Mouse (Mus musculus) stomach, embryonic 16.5 days (tissue): ENCODE data around the gene Clpp. TPM values are rescaled to one million over a fixed set of nuclear protein-coding genes. Genes with fewer than 3 reads are reported as not detected.

ENCODE experiments used
- ATAC-seq: fragments of 200-750 bp; cut with Nextera tagmentation; 2 replicates; pipeline ENCODE4 v1.8.0; 2017; ENCODE audit warnings: moderate number of reproducible peaks, moderate TSS enrichment; ENCODE audit not compliant: insufficient read depth, low FRiP score
- H3K27ac ChIP-seq: fragments of 300-500 bp; sonication (generic); 2 replicates; pipeline ENCODE4 v1.5.1; 2014; ENCODE audit warnings: low read length
- H3K27me3 ChIP-seq: fragments of 300-500 bp; sonication (generic); 2 replicates; pipeline ENCODE4 v1.6.1; 2014; ENCODE audit warnings: low read length, control low read depth, mixed read lengths; ENCODE audit not compliant: control insufficient read depth, insufficient read depth
- H3K36me3 ChIP-seq: fragments of 300-500 bp; sonication (generic); 2 replicates; pipeline ENCODE4 v1.6.1; 2014; ENCODE audit warnings: low read length; ENCODE audit not compliant: control insufficient read depth, insufficient read depth
- H3K4me1 ChIP-seq: fragments of 300-500 bp; sonication (generic); 2 replicates; pipeline ENCODE4 v1.6.1; 2014; ENCODE audit warnings: low read length, control low read depth, mixed read lengths; ENCODE audit not compliant: control insufficient read depth, insufficient read depth
- H3K4me2 ChIP-seq: fragments of 300-500 bp; sonication (generic); 2 replicates; pipeline ENCODE4 v1.6.1; 2014; ENCODE audit warnings: low read depth, low read length, mixed read lengths
- H3K4me3 ChIP-seq: fragments of 300-500 bp; sonication (generic); replicated peaks from 2 replicates; pipeline ENCODE4 v1.5.1; 2014; ENCODE audit warnings: mild to moderate bottlenecking, low read length
- H3K9ac ChIP-seq: fragments of 300-500 bp; sonication (generic); 2 replicates; pipeline ENCODE4 v1.6.1; 2014; ENCODE audit warnings: low read length
- H3K9me3 ChIP-seq: fragments of 300-500 bp; sonication (generic); replicated peaks from 2 replicates; pipeline ENCODE4 v1.6.1; 2016; ENCODE audit warnings: low read length, control low read depth; ENCODE audit not compliant: control insufficient read depth
- WGBS: fragments of 180-500 bp; shearing (Covaris S2); extraction: QIAGEN DNeasy Blood & Tissue Kit; methylation state at CpG from one replicate; pipeline ENCODE4 v1.1.7; 2014; 5-methylcytosine and 5-hydroxymethylcytosine counted together
- polyA plus RNA-seq: library from polyadenylated mRNA; unstranded; fragments of >200 nt; fragmentation: Nextera tagmentation; extraction: Ambion mirVana; gene quantifications from 2 replicates; pipeline ENCODE4 v1.2.1, GENCODE M21; 2015

The Clpp gene
- polyA plus RNA-seq, 1 experiment from 2014 or later = 129 TPM

- WGBS = 42% methylated on average over 8 of the region's 8 CpGs
- no peak overlapping the region for H3K27ac ChIP-seq
- ATAC-seq = no peak
- H3K9ac ChIP-seq = no peak overlapping the region
- H3K4me1 ChIP-seq = no peaks in the 10 kb centered on the region; the same call in 1 of the 2 replicates
- no peaks in the 10 kb centered on the region for H3K36me3 ChIP-seq
- no peak overlapping the region for H3K4me2 ChIP-seq
- no peak overlapping the region for H3K4me3 ChIP-seq
- no peaks in the 10 kb centered on the region for H3K27me3 ChIP-seq
- no peaks in the 10 kb centered on the region for H3K9me3 ChIP-seq
Observed at GRCm38 (mm10) chr17:57038978-57039377, 48.9 kb downstream of the Clpp start.

GRCm38 (mm10) chr17:57041554-57041953, 51.4 kb downstream of the Clpp start, which contains the start of gene Slc25a41:
TSS of gene Slc25a41 (minus strand) at chr17:57041654.
- 75% methylated on average over 8 of the region's 8 CpGs for WGBS
- Histone ChIP-seq H3K27me3 (no peaks in the 10 kb centered on the region), H3K9ac (no peak within 1 kb of the TSS), H3K4me2 (no peak within 1 kb of the TSS), H3K4me3 (no peak within 1 kb of the TSS), H3K27ac (no peak within 1 kb of the TSS), H3K4me1 (no peaks in the 10 kb centered on the region; the same call in 1 of the 2 replicates), H3K9me3 (no peaks in the 10 kb centered on the region), H3K36me3 (no peaks in the 10 kb centered on the region)
- no peak for ATAC-seq

Other genes with a start within 250 kb of the Clpp start
- gene Nrtn, start 232.8 kb upstream of the Clpp start, polyA plus RNA-seq = 4.5 and 6.2 TPM in 2 replicates
- 40.5 and 41.9 TPM in 2 replicates for gene Dus3l, start 225.5 kb upstream of the Clpp start, polyA plus RNA-seq
- gene Prr22, start 220.1 kb upstream of the Clpp start, polyA plus RNA-seq = 1.0 and 1.1 TPM in 2 replicates
- gene Rfx2, start 159.3 kb upstream of the Clpp start, polyA plus RNA-seq = 5.5 and 6.5 TPM in 2 replicates
- gene Acsbg2, start 115.9 kb upstream of the Clpp start, polyA plus RNA-seq = not detected in 2 replicates
- 0.45 and 0.60 TPM in 2 replicates for gene 1700061G19Rik, start 114.8 kb upstream of the Clpp start, polyA plus RNA-seq
- 22.4 and 25.5 TPM in 2 replicates for gene Mllt1, start 54.9 kb upstream of the Clpp start, polyA plus RNA-seq
- 0.46 and 1.0 TPM in 2 replicates for gene Acer1, start 8.2 kb upstream of the Clpp start, polyA plus RNA-seq
- gene Alkbh7, start 7.0 kb downstream of the Clpp start, polyA plus RNA-seq = 31.1 and 35.7 TPM in 2 replicates
- 0.56 TPM in 1 of 2 replicates, not detected in the other for gene Pspn, start 9.7 kb downstream of the Clpp start, polyA plus RNA-seq
- 58.0 and 63.2 TPM in 2 replicates for gene Gtf2f1, start 21.0 kb downstream of the Clpp start, polyA plus RNA-seq
- gene Gm17949, start 21.2 kb downstream of the Clpp start, polyA plus RNA-seq = 0.67 and 0.90 TPM in 2 replicates
- 18.6 and 20.1 TPM in 2 replicates for gene Khsrp, start 41.2 kb downstream of the Clpp start, polyA plus RNA-seq
- gene Slc25a41, start 51.3 kb downstream of the Clpp start, polyA plus RNA-seq = not detected in 2 replicates
- gene Crb3, start 68.8 kb downstream of the Clpp start, polyA plus RNA-seq = 62.6 and 65.5 TPM in 2 replicates
- 6.5 and 7.4 TPM in 2 replicates for gene Slc25a23, start 69.6 kb downstream of the Clpp start, polyA plus RNA-seq
- gene Dennd1c, start 88.2 kb downstream of the Clpp start, polyA plus RNA-seq = 6.3 and 6.6 TPM in 2 replicates
- 20.5 and 21.9 TPM in 2 replicates for gene Tubb4a, start 97.5 kb downstream of the Clpp start, polyA plus RNA-seq
- 9.2 and 10.4 TPM in 2 replicates for gene Tnfsf9, start 115.0 kb downstream of the Clpp start, polyA plus RNA-seq
- gene Cd70, start 159.5 kb downstream of the Clpp start, polyA plus RNA-seq = 0.17 TPM in 1 of 2 replicates, not detected in the other
- gene Tnfsf14, start 203.9 kb downstream of the Clpp start, polyA plus RNA-seq = 0.31 and 0.53 TPM in 2 replicates
- 17.0 and 19.5 TPM in 2 replicates for gene C3, start 237.8 kb downstream of the Clpp start, polyA plus RNA-seq